Mouse (Mus musculus) fibroblast of lung, adult 2 months (primary cell): ENCODE data around the gene Mmp28.
A peak's percentile ranks its signal among the peaks of the same experiment; 100 is the strongest.

ENCODE experiments used
- DNase-seq: peaks from one replicate; pipeline ENCODE4 v3.0.0-alpha.2; 2011; ENCODE audit warnings: low read depth

The Mmp28 gene

GRCm38 (mm10) chr11:83462711-83463244 is at the start of gene Mmp28:
Gene Mmp28, minus strand, starts transcription at chr11:83463071.
- DNase-seq, result no peak

DNA sequence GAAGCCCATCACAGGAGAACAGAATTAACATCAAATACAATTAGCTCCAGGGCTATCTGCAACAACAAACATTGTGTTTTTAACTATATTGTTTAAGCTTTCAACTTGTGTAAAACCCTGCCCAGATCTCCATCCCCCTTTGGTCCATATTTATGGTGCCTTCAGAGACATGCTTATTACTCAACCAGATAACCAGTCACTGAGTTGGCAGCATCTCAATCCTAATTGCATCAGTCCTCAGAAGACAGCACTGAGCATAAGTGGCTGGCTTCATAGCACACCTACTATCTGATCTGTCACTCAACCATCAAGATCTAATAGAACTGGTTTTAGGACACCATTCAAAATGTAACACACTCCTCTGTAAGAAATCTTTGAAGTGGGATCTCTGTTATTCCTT is 46.6 kb upstream of the Mmp28 start:
- DNase-seq, result no peak

DNA sequence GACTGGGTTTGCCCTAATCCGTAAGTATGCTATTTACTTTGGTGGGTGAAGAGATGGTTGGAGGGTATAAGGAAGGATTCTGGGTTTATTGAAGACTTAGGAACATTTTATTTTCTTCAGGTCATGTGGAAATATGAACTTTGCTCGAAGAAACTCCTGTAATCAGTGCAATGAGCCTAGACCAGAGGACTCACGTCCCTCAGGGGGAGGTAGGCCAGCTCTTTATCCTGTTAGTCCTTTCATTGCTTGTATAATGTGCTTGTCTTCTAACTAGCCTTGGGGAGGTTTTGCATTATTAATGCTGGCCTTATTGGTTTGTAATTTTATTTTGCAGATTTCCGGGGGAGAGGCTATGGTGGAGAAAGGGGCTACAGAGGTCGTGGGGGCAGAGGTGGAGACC is 41.4 kb upstream of the Mmp28 start:
- no peak for DNase-seq

DNA sequence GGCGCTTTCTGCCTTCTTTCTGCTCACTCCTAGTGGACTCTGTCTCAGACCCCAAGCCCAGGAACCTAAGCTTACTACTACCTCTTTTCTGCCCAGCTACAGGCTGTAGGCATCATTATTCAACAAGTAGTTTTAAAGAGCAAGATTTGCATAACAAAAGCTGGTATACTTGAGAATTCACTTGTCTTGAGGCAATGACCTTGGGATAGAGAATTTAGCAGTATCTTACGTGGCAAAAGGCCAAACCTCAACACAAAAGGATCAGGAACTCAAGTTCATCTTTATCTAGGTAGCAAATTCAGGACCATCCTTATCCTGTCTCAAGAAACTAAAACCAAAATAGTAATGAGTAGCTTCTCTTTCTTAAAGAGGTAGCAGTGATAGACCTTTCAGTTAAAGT is 32.7 kb upstream of the Mmp28 start:
- DNase-seq, result no peak

GRCm38 (mm10) chr11:83491488-83491887 is 28.6 kb upstream of the Mmp28 start:
- DNase-seq, result no peak

DNA sequence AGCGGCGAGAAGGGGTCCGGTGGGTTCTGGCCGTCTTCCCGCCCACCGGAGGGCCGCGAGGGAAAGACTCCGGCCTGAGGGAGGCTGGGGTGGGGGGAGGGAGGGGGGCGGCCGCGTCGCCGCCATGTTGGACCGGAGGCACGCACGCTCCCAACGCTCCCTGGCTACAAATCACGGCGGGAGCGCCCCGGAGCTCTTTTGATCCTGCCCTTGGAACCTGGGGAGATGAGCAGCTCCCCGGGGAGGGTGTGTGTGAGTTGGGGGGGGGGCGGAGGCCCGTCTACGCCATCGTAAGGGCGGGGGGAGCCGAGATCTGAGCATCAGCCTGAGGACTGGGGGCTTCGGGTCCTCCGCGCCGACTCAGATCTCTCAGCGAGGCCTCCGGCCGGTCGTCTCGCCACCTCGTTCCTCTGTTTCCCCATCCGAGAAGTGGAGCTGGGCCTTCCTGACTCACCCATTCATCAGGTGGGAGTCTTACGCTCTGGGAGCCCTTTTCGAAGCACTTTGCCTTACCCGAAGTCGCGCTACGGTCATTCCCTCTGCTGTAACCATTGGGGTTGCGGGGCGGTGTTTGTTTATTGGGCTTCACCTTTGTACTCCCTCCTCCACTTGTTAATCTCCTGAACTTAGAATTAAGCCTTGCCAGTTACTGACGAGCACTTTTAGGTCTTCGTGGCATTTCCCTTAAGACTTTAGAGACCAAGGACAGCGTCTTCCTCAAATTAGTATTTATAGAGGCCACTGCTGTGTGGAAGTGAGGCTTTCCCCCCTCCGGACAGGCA is 10.6 kb upstream of the Mmp28 start:
- no peak for DNase-seq

DNA sequence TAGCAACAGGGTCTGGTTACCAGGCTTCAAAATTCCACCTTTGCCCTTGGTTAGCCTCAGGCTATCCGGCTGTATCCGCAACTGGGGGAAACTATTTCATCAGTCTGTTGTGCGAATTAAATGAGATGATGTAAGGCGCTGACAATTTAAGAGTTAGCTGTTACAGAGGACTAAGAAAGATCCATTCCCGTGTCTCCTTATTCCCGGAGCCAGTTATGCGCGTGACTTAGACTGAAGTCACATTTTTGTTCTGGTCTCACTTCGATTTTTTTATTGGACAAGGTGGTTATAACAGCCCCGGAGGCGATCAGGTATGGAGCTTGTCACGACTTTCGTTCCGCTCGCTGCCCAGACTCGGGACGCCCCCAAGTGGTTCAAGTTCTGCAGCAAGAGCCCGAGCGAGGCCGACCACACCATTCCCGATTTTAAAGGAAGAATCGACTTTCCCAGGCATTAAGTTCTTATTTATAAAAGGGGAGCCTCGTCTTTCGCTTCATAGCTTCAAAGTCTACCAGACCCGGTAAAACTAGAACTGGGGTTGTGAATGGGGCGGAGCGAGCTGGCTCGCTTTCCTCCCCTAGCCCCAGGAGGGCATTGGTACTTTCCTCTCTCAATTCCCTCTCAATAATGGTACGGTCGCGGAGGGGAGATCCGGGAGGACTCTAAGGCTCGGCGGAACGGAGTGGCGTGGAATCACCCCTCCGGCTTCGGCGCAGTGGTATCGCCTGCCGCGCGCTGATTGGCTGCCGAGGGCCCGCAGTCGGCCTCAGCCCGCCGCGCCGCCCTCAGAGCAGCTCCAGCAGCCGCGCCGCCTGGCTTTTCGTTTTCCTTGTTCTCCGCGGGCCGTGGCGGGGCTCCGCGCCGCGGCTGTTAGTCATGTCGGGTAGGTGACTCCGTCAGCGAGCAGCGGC is 9.7 kb upstream of the Mmp28 start, which contains the start of gene Taf15:
TSS of gene Taf15 (plus strand) at position 763 of the 911 bp plus-strand sequence.
- peak; percentile 96 for DNase-seq

- DNase-seq, result no peak
Observed at GRCm38 (mm10) chr11:83471766-83472165, 8.9 kb upstream of the Mmp28 start.

- DNase-seq, result no peak
Observed at GRCm38 (mm10) chr11:83468765-83469164, 5.9 kb upstream of the Mmp28 start.

DNA sequence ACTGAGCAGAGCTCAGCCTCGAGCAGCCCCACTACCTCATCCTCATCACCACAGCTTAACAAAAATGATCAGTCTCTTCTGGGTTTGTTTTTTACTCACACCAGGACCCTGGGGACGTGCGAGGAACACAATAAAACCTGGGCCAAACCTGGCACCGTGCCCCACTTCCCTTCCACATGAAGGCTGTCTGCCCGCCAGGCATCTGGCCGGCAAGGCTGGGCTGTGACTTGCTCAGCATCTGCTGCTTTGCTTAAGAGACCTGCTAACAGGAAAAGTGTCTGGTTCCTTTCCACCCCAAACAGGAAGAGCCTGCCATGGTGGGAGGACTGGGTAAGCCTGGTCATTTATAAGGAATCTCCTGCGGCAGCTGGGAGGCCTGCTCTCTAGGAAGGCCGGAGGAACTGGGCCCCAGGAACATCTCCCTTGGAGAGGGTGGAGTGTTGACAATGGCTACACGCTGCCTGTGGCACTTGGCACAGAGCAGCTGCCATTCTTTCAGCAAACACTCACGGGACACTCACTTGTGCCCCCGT is 4.3 kb upstream of the Mmp28 start:
- DNase-seq, result peak; percentile 41

DNA sequence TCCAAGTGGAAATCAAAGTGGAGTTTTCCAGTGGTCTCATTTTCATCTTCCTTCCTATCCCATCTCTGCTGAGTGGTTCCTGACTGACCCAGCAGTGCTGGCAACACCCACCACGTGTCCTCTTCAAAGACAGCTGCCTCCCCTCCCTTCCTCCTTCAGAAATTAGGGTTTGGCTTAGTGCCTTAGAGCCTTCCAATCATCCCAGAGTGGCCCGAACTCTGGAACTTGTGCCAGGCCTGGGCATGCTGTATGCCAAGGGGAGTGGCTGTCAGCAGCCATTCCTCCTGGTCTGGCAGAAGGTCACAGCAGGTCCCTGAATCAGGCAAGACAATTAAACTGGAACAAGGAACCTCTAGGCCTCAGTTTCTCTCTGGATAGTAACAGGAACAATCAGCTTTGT is 3.1 kb upstream of the Mmp28 start:
- peak; percentile 58 for DNase-seq

GRCm38 (mm10) chr11:83461462-83462027 is 1.3 kb downstream of the Mmp28 start:
- no peak for DNase-seq

DNA sequence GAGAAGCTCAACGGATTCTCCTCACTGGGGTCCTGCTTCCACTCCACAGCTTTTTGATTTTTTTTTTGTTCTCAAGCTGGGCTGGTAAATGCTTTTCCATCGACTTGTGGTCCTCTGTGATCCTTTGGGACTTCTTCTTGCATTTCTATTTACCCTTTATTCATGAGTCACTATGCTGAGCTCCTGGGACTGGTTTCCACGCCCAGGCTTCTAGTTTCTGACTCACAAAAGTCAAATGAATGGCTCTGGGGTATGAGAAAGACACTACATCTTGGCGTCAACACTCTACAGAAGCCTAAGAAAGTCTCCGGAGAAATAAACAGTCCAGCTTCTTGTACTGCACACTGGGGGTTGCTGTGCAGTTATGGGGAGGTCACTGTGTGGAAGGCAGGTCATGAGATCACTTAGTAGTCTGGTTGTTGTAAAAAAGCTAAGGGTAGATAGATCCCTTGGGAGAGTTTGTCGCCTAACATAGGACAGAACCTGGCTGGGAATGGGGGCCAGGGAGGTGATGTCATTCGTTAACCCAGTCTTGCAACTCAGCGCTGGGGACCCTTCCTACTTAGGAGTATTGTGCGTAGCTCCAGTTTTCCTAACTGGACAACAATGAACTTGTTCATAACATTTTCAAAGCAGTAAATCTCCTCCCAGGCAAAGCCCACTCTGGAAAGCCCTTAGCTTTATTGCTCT is 4.8 kb downstream of the Mmp28 start:
- DNase-seq, result peak; percentile 93

DNA sequence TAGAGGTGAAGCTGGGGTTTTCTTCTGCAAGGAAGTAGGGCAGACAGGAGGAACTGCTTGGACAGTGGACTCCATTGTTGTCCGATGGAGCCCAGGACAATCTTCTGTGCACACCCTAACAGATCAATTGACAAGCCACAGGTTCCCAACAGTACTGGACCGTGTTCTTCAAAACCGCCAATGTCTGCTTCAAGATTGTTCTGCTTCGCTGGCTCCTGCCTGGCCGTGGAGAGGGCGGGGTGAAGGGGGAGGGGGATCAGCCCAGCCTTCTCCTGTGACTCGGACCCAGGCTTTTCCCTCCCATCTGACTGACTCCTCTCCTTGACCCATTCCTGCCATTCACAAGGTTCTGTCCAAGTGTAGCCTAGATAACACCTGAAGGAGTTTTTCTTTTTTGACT is 5.6 kb downstream of the Mmp28 start:
- no peak for DNase-seq

- DNase-seq, result no peak
Observed at GRCm38 (mm10) chr11:83455608-83456007, 7.3 kb downstream of the Mmp28 start.

GRCm38 (mm10) chr11:83454548-83454947 is 8.3 kb downstream of the Mmp28 start:
- no peak for DNase-seq

GRCm38 (mm10) chr11:83451281-83451680 is 11.6 kb downstream of the Mmp28 start:
- no peak for DNase-seq

GRCm38 (mm10) chr11:83450550-83450949 is 12.3 kb downstream of the Mmp28 start:
- no peak for DNase-seq

- DNase-seq, result no peak
Observed at GRCm38 (mm10) chr11:83449298-83449697, 13.6 kb downstream of the Mmp28 start.

GRCm38 (mm10) chr11:83448927-83449236 is 14.0 kb downstream of the Mmp28 start:
- no peak for DNase-seq

DNA sequence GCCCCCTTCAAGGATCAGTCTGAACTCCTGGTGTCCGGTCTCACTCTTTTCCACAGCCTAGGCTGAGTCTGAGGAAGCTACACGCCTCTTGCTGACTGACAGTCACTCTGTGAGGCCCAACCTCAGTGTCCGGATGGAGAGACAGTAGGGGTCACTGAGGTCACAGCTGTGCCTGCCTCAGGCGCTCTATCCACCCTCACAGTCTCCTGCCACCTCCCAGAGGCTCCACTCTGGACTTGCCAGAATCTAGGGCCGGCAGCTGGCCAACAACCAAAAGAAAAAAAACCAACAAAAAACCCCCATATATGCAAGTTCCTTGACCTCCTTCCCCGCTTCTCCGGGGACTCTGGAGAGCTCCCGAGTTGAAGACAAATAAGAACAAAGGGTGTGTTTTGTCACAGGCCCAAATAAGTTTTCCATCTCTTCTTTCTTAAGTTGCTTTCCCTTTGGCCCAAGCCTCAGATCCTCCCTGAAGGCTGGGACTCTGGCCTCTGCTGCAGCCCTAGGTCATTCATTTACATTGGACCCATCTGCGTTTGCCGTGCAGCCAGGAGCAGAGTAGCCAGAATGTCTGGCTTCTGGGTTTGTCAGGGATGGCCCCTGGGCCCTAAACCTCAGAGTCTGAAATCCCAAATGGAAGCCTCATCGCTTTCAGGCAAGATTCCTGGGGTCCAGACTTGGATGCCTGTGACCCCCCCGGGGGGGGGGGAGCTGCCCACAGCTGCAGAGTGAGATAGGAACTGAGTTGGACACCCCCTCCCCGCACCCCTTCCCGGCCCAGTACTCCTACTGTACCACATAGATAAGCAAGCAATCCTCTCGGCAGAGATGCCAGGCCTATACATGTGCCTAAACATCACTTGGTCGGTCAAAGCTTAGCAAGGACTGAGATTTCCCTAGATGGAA is 14.6 kb downstream of the Mmp28 start:
- no peak for DNase-seq
